Mouse (Mus musculus): ENCODE measurements around the gene Gm10718. TPM values are rescaled to one million over a fixed set of nuclear protein-coding genes. Genes with fewer than 3 reads are reported as not detected.
"Not testable (repeated sequence)": the region's sequence is repeated elsewhere in the genome, so short reads cannot be mapped to it uniquely, and the experiment has no call there.

Gm10718 gene
- polyA plus RNA-seq (2015; fragmentation: Nextera tagmentation; extraction: Ambion mirVana) = not detected in 2 replicates

DNA sequence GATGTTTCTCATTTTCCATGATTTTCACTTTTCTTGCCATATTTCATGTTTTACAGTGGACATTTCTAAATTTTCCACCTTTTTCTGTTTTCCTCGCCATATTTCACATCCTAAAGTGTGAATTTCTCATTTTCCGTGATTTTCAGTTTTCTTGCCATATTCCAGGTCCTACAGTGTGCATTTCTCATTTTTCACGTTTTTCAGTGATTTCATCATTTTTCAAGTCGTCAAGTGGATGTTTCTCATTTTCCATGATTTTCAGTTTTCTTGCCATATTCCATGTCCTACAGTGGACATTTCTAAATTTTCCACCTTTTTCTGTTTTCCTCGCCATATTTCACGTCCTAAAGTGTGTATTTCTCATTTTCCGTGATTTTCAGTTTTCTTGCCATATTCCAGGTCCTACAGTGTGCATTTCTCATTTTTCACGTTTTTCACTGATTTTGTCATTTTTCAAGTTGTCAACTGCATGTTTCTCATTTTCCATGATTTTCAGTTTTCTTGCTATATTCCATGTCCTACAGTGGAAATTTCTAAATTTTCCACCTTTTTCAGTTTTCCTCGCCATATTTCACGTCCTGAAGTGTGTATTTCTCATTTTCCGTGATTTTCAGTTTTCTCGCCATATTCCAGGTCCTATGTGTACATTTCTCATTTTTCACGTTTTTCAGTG is at the start of gene Gm10718:
TSS of gene Gm10718 (plus strand) at position 236 of the 673 bp plus-strand sequence.
- ATAC-seq (ENCODE audit: low read depth); H3K4me1 ChIP-seq (replicated peaks); H3K4me2 ChIP-seq; H3K27me3 ChIP-seq; H3K9me3 ChIP-seq (replicated peaks); H3K36me3 ChIP-seq; H3K9ac ChIP-seq; H3K27ac ChIP-seq; H3K4me3 ChIP-seq (replicated peaks): not testable (repeated sequence)
- DNase-seq = peak; percentile 67
- 63% methylated on average over 12 of the region's 13 CpGs for WGBS (ENCODE audit: insufficient replicate concordance)

DNA sequence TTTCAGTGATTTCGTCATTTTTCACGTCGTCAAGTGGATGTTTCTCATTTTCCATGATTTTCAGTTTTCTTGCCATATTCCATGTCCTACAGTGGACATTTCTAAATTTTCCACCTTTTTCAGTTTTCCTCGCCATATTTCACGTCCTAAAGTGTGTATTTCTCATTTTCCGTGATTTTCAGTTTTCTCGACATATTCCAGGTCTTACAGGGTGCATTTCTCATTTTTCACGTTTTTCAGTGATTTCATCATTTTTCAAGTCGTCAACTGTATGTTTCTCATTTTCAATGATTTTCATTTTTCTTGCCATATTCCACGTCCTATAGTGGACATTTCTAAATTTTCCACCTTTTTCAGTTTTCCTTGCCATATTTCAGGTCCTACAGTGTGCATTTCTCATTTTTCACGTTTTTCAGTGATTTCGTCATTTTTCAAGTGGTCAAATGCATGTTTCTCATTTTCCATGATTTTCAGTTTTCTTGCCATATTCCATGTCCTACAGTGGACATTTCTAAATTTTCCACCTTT is 22.8 kb upstream of the Gm10718 start, which contains the start of gene Gm10722:
TSS of gene Gm10722 (plus strand) at position 478 of the 528 bp plus-strand sequence.
- WGBS (ENCODE audit: insufficient replicate concordance) = 64% methylated on average over 12 of the region's 12 CpGs

DNA sequence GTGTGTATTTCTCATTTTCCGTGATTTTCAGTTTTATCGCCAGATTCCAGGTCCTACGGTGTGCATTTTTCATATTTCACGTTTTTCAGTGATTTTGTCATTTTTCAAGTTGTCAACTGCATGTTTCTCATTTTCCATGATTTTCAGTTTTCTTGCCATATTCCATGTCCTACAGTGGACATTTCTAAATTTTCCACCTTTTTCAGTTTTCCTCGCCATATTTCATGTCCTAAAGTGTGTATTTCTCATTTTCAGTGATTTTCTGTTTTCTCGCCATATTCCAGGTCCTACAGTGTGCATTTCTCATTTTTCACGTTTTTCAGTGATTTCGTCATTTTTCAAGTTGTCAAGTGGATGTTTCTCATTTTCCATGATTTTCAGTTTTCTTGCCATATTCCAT is 22.3 kb upstream of the Gm10718 start:
- 55% methylated on average over 8 of the region's 8 CpGs for WGBS (ENCODE audit: insufficient replicate concordance)
- not testable (repeated sequence) for H3K27me3 ChIP-seq; H3K9me3 ChIP-seq (replicated peaks); H3K9ac ChIP-seq; H3K27ac ChIP-seq; H3K4me3 ChIP-seq (replicated peaks); H3K36me3 ChIP-seq; H3K4me2 ChIP-seq; H3K4me1 ChIP-seq (replicated peaks); ATAC-seq (ENCODE audit: low read depth)
- peak; percentile 47 for DNase-seq

More for the DNA sequence above, 22.8 kb upstream of the Gm10718 start, which contains the start of gene Gm10722:
- DNase-seq = peak; percentile 30
- not testable (repeated sequence) for H3K9me3 ChIP-seq (replicated peaks); H3K4me1 ChIP-seq (replicated peaks); H3K9ac ChIP-seq; H3K27me3 ChIP-seq; ATAC-seq (ENCODE audit: low read depth); H3K4me3 ChIP-seq (replicated peaks); H3K27ac ChIP-seq; H3K36me3 ChIP-seq; H3K4me2 ChIP-seq

DNA sequence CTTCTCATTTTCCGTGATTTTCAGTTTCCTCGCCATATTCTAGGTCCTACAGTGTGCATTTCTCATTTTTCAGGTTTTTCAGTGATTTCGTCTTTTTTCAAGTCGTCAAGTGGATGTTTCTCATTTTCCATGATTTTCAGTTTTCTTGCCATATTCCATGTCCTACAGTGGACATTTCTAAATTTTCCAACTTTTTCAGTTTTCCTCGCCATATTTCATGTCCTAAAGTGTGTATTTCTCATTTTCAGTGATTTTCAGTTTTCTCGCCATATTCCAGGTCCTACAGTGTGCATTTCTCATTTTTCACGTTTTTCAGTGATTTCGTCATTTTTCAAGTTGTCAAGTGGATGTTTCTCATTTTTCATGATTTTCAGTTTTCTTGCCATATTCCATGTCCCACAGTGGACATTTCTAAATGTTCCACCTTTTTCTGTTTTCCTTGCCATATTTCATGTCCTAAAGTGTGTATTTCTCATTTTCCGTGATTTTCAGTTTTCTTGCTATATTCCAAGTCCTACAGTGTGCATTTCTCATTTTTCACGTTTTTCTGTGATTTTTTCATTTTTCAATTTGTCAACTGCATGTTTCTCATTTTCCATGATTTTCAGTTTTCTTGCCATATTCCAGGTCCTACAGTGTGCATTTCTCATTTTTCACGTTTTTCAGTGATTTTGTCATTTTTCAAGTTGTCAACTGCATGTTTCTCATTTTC is 21.2 kb upstream of the Gm10718 start:
- H3K4me2 ChIP-seq; H3K36me3 ChIP-seq; H3K27ac ChIP-seq; H3K4me1 ChIP-seq (replicated peaks); H3K9me3 ChIP-seq (replicated peaks); H3K9ac ChIP-seq; H3K4me3 ChIP-seq (replicated peaks); H3K27me3 ChIP-seq: not testable (repeated sequence)
- ATAC-seq (ENCODE audit: low read depth) = peak; percentile 75
- WGBS (ENCODE audit: insufficient replicate concordance) = 55% methylated on average over 9 of the region's 11 CpGs
- peak; percentile 98 for DNase-seq

DNA sequence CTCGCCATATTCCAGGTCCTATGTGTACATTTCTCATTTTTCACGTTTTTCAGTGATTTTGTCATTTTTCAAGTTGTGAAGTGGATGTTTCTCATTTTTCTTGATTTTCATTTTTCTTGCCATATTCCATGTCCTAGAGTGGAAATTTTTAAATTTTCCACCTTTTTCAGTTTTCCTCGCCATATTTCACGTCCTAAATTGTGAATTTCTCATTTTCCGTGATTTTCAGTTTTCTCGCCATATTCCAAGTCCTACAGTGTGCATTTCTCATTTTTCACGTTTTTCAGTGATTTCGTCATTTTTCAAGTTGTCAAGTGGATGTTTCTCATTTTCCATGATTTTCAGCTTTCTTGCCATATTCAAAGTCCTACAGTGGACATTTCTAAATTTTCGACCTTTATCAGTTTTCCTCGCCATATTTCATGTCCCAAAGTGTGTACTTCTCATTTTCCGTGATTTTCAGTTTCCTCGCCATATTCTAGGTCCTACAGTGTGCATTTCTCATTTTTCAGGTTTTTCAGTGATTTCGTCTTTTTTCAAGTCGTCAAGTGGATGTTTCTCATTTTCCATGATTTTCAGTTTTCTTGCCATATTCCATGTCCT is 20.5 kb upstream of the Gm10718 start, which contains the start of gene Gm11168:
TSS of gene Gm11168 (plus strand) at position 553 of the 603 bp plus-strand sequence.
- 61% methylated on average over 6 of the region's 14 CpGs for WGBS (ENCODE audit: insufficient replicate concordance)

DNA sequence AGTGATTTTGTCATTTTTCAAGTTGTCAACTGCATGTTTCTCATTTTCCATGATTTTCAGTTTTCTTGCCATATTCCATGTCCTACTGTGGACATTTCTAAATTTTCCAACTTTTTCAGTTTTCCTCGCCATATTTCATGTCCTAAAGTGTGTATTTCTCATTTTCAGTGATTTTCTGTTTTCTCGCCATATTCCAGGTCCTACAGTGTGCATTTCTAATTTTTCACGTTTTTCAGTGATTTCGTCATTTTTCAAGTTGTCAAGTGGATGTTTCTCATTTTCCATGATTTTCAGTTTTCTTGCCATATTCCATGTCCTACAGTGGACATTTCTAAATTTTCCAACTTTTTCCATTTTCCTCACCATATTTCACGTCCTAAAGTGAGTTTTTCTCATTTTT is 17.2 kb upstream of the Gm10718 start:
- H3K9ac ChIP-seq; H3K27me3 ChIP-seq; H3K36me3 ChIP-seq; H3K9me3 ChIP-seq (replicated peaks); H3K27ac ChIP-seq; ATAC-seq (ENCODE audit: low read depth); H3K4me1 ChIP-seq (replicated peaks); H3K4me2 ChIP-seq; DNase-seq; H3K4me3 ChIP-seq (replicated peaks): not testable (repeated sequence)
- 70% methylated on average over 1 of the region's 5 CpGs for WGBS (ENCODE audit: insufficient replicate concordance)

More for the DNA sequence above, 20.5 kb upstream of the Gm10718 start, which contains the start of gene Gm11168:
- H3K36me3 ChIP-seq; H3K4me1 ChIP-seq (replicated peaks); DNase-seq; ATAC-seq (ENCODE audit: low read depth); H3K9ac ChIP-seq; H3K27me3 ChIP-seq; H3K27ac ChIP-seq; H3K4me2 ChIP-seq; H3K9me3 ChIP-seq (replicated peaks); H3K4me3 ChIP-seq (replicated peaks): not testable (repeated sequence)

DNA sequence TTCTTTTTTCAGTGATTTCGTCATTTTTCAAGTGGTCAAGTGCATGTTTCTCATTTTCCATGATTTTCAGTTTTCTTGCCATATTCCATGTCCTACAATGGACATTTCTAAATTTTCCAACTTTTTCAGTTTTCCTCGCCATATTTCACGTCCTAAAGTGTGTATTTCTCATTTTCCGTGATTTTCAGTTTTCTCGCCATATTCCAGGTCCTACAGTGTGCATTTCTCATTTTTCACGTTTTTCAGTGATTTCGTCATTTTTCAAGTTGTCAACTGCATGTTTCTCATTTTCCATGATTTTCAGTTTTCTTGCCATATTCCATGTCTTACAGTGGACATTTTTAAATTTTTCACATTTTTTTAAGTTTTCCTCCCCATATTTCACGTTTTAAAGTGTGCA is 16.7 kb upstream of the Gm10718 start:
- 62% methylated on average over 8 of the region's 8 CpGs for WGBS (ENCODE audit: insufficient replicate concordance)
- not testable (repeated sequence) for H3K4me2 ChIP-seq; H3K36me3 ChIP-seq; H3K4me1 ChIP-seq (replicated peaks); H3K4me3 ChIP-seq (replicated peaks); H3K9ac ChIP-seq; H3K9me3 ChIP-seq (replicated peaks); H3K27me3 ChIP-seq; H3K27ac ChIP-seq
- ATAC-seq (ENCODE audit: low read depth) (peak; percentile 57; the same call in 1 of the 2 replicates), DNase-seq (peak; percentile 96)

DNA sequence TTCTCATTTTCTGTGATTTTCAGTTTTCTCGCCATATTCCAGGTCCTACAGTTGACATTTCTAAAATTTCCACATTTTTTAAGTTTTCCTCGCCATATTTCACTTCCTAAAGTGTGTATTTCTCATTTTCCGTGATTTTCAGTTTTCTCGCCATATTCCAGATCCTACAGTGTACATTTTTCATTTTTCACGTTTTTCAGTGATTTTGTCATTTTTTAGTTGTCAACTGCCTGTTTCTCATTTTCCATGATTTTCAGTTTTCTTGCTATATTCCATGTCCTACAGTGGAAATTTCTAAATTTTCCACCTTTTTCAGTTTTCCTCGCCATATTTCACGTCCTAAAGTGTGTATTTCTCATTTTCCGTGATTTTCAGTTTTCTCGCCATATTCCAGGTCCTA is 16.1 kb upstream of the Gm10718 start:
- not testable (repeated sequence) for H3K9ac ChIP-seq; H3K4me2 ChIP-seq; H3K4me1 ChIP-seq (replicated peaks); DNase-seq; H3K27ac ChIP-seq; H3K9me3 ChIP-seq (replicated peaks); H3K27me3 ChIP-seq; H3K4me3 ChIP-seq (replicated peaks); H3K36me3 ChIP-seq
- WGBS (ENCODE audit: insufficient replicate concordance) = 62% methylated on average over 8 of the region's 9 CpGs
- peak; percentile 25 for ATAC-seq (ENCODE audit: low read depth)

DNA sequence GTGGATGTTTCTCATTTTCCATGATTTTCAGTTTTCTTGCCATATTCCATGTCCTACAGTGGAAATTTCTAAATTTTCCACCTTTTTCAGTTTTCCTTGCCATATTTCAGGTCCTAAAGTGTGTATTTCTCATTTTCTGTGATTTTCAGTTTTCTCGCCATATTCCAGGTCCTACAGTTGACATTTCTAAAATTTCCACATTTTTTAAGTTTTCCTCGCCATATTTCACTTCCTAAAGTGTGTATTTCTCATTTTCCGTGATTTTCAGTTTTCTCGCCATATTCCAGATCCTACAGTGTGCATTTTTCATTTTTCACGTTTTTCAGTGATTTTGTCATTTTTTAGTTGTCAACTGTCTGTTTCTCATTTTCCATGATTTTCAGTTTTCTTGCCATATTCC is 14.0 kb upstream of the Gm10718 start:
- H3K4me3 ChIP-seq (replicated peaks); H3K36me3 ChIP-seq; H3K27ac ChIP-seq; H3K4me2 ChIP-seq; DNase-seq; H3K9me3 ChIP-seq (replicated peaks); H3K27me3 ChIP-seq; H3K9ac ChIP-seq; H3K4me1 ChIP-seq (replicated peaks): not testable (repeated sequence)
- ATAC-seq (ENCODE audit: low read depth) = 0 out of 2 replicates have a peak, but pooled peaks have one; percentile 35
- no CpG with 5 or more reads among the region's 5 CpGs for WGBS (ENCODE audit: insufficient replicate concordance)

DNA sequence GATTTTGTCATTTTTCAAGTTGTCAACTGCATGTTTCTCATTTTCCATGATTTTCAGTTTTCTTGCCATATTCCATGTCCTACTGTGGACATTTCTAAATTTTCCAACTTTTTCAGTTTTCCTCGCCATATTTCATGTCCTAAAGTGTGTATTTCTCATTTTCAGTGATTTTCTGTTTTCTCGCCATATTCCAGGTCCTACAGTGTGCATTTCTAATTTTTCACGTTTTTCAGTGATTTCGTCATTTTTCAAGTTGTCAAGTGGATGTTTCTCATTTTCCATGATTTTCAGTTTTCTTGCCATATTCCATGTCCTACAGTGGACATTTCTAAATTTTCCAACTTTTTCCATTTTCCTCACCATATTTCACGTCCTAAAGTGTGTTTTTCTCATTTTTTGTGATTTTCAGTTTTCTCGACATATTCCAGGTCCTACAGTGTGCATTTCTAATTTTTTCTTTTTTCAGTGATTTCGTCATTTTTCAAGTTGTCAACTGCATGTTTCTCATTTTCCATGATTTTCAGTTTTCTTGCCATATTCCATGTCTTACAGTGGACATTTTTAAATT is 11.2 kb upstream of the Gm10718 start:
- not testable (repeated sequence) for ATAC-seq (ENCODE audit: low read depth); H3K4me1 ChIP-seq (replicated peaks)

DNA sequence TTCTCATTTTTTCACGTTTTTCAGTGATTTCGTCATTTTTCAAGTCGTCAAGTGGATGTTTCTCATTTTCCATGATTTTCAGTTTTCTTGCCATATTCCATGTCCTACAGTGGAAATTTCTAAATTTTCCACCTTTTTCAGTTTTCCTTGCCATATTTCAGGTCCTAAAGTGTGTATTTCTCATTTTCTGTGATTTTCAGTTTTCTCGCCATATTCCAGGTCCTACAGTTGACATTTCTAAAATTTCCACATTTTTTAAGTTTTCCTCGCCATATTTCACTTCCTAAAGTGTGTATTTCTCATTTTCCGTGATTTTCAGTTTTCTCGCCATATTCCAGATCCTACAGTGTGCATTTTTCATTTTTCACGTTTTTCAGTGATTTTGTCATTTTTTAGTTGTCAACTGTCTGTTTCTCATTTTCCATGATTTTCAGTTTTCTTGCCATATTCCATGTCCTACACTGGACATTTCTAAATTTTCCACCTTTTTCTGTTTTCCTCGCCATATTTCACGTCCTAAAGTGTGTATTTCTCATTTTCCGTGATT is 10.5 kb upstream of the Gm10718 start, which contains the start of gene Gm10721:
TSS of gene Gm10721 (plus strand) at position 408 of the 547 bp plus-strand sequence.
- H3K27ac ChIP-seq; H3K27me3 ChIP-seq; H3K36me3 ChIP-seq; H3K4me3 ChIP-seq (replicated peaks); DNase-seq; H3K4me2 ChIP-seq; H3K4me1 ChIP-seq (replicated peaks); H3K9ac ChIP-seq; H3K9me3 ChIP-seq (replicated peaks): not testable (repeated sequence)
- WGBS (ENCODE audit: insufficient replicate concordance) = no CpG with 5 or more reads among the region's 11 CpGs
- peak; percentile 57; the same call in 1 of the 2 replicates for ATAC-seq (ENCODE audit: low read depth)

More for the DNA sequence above, 11.2 kb upstream of the Gm10718 start:
- not testable (repeated sequence) for H3K27ac ChIP-seq; H3K9ac ChIP-seq; H3K36me3 ChIP-seq; H3K27me3 ChIP-seq; H3K9me3 ChIP-seq (replicated peaks); H3K4me2 ChIP-seq; H3K4me3 ChIP-seq (replicated peaks); DNase-seq
- 78% methylated on average over 3 of the region's 7 CpGs for WGBS (ENCODE audit: insufficient replicate concordance)
